Mouse (Mus musculus) midbrain, embryonic 15.5 days (tissue): ENCODE results near the gene Dnah7a. TPM values are rescaled to one million over a fixed set of nuclear protein-coding genes. Genes with fewer than 3 reads are reported as not detected.

Source experiments
- microRNA-seq: library from miRNA; unstranded; fragments of <30 nt; microRNA quantifications from one replicate; pipeline ENCODE4, GENCODE M21; 2016
- polyA plus RNA-seq: library from polyadenylated mRNA; unstranded; fragments of >200 nt; fragmentation: Nextera tagmentation; extraction: Ambion mirVana; gene quantifications from 2 replicates; pipeline ENCODE4 v1.2.1, GENCODE M21; 2015

Gene Dnah7a
- polyA plus RNA-seq, 1 experiment from 2014 or later, result 12.5 TPM

Small RNA genes within 50 kb of the gene (microRNA-seq; reads per million reads assigned to microRNA genes)
- not detected for gene Gm25240

Other genes starting within 250 kb of the Dnah7a start
- 3.4 and 5.3 TPM in 2 replicates for gene Stk17b, start 78.4 kb upstream of the Dnah7a start, polyA plus RNA-seq